Mouse (Mus musculus) cerebellum, adult 9-11 months (tissue): Measurements from ENCODE around the gene Ankrd17.
A peak's percentile ranks its signal among the peaks of the same experiment; 100 is the strongest.

Experiments used
- DNase-seq: peaks from one replicate; pipeline ENCODE4 v3.0.0; 2022

Ankrd17 gene

DNA sequence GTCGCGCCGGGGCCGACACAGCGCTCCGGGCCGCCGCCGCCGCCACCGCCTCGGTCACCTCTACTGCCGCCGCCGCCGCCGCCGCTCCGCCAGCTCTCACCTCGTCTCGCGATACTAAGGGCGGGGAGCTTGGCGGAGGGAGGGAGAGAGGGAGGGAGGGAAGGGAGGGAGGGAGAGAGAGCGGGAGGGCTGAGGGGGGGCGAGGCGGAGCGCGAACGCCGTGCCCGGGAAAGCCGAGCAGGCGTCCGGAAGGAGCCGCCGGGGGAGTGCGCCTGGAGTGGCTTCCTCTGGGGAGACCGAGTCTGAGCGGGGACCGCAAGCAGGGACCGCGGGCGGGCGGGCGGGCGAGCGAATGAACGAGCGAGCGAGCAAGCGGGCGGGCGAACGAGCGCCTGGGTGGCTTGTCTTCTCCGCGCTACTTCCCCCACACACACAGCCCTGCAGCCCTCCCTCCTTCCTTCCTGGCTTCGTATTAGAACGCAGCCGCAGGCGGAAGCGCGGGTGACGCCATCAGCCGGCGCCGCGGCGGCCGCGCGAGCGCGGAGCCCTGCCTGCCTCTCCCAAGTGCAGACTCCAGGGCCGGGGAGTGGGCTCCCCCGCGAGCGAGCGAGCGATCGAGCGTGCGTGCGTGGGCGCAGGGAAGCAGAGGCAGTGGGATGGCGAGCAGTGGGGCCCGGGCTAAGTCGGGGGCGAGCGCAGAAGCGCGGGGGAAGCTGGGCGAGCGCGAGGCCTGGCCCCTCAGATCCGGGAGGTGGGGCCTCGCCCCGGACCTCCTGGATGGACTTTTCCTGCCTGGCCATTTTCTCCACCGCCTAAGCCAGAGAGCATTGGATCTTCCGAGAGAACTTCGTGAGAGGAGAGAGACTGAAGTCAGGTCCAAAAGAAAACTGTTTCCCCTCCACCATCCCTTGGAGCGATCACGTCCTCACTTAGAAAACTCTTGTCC is at the start of gene Ankrd17:
Gene Ankrd17 (minus strand): TSS at position 457 of the 946 bp plus-strand sequence.
- peak; percentile 94 for DNase-seq

DNA sequence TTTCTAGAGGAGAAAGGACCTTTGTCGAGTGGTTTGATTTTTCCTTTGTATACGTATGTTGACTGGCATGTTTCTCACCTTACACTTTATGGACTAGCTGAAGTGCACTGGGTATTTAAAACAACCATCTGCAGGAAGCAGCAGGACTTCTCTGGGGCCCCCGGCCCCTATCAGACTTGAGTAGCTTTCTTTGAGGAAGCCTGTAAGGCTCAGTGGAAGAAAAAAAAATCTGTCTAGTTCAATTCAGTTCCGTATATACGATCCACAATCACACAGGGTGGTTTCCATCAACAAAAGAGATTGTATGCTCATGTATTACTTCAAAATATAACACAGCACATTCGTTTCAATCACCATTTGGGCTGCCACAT is 48.5 kb upstream of the Ankrd17 start:
- DNase-seq: no peak

DNA sequence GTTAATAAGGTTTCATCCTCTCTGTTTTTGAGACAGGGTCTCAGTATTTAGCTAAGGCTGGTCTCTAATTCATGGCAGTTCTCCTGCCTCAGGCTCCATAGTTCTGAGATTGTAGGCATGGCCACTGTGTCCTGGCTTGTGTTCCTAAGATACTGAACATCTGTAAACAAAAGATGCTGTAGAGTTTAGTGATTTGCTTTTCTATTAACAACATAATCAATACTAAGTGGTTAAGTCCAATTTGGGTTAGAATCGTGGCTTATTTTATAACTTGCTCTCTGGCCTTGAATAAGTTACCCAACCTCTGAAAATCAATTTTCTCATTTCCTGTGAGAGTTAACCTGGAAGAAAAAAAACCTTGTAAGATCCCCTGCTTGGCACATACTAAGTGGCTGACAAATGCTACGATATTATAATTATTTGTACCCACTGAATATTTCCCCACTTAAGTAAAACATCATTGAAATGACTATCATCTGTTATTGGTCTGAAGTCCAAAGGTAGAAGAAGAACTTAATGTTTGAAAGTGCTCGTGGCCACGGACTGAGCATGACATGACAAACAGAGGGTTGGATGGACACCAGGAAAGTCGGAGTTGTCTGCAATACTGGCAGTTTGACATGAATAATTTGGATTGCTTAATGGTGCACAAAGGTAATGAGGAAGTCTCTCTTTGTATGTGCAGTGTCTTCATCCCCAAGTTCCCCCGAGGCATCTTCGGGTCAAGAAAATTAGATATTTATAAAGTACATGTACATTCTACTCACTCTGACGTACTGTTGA is 48.0 kb upstream of the Ankrd17 start:
- no peak for DNase-seq

DNA sequence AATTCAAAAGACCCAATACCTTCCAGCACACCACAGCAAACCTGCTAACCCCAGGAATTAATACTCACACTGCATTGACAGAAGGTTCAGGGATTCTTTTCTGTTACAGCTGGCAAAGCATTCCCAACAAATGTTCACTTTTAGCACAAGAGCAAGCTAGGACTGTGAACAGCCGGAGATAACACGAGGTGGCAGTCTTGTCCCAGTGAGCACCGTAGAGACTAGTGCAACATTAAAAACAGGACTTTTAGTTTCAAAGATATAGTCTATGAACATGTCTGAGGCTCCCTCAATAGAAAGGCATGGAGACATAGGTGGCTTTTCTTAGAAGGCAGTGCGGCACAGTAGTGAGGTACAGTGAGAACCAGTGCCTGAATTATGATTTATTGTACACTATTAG is 38.8 kb upstream of the Ankrd17 start:
- no peak for DNase-seq

DNA sequence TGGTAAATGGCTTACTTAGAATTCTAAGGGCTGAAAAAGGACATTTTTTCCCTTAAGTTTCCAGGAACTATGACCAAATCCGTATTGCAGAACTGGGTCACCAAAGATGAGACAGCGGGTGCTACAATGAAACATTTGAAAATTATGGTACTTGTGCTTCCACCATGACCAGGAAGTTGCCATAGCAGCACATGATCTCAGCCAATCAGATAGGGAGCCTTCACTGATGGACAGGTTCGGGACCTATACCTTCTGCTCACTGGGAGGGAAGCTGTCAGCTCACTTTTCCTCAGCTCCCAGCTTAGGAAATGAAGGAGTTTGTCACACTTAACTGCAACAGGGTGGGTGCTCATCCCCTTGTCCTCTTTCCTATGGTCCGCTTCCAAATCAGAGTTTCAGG is 30.4 kb upstream of the Ankrd17 start:
- DNase-seq: no peak

DNA sequence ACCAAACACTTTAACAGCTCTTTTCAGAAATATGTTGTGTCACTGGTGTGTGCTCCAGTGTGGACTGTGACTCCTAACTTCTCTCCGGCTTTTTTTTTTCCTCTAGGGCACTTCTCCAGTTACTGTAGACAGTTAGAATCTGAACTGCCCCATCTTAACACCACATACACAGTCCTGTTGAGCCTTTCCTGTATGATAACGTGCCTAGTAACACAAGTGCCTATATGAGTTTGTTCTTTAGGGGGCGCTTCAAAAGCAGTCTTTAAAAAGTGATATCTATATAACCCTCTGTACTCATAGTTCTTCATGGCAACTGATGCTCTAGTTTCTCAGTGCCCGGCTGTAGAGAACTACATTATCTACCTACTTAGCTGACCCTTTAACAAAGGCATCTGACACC is 27.9 kb upstream of the Ankrd17 start:
- DNase-seq: no peak

DNA sequence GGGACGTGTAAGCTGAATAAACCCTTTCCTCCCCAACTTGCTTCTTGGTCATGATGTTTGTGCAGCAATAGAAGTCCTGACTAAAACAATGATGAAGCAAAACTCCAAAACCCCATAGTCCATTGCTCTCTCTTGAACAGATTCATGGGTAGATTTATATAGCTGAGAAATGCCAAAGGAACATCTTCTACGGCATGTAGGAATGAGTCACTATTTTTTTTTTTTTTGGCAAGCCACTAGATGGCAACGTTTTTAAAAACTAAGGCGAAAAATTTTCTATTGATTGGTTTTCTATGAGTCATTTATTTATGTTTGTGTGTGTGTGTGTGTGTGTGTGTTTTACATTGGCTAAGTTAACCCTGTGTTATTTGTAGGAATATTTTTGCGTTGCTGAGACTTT is 27.4 kb upstream of the Ankrd17 start:
- no peak for DNase-seq

DNA sequence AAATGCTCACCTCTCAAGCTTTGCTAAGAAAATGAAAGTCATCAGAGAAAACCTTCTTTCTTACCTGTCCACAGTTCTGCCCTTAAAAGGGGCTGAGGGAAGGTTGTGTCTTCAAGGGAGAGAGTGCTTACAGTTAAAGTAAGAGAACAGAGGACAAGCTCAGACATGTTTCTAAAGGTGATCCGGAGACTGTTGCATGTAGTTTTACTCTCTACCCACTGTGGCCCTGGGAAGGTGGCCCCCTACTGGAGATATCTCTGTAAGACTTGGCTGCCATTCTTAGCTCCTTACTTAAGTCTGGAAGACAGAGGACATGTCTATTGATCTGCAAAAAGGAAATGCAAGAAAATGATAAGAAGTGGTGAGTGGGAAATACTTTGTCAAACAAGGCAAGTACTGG is 16.7 kb upstream of the Ankrd17 start:
- no peak for DNase-seq

DNA sequence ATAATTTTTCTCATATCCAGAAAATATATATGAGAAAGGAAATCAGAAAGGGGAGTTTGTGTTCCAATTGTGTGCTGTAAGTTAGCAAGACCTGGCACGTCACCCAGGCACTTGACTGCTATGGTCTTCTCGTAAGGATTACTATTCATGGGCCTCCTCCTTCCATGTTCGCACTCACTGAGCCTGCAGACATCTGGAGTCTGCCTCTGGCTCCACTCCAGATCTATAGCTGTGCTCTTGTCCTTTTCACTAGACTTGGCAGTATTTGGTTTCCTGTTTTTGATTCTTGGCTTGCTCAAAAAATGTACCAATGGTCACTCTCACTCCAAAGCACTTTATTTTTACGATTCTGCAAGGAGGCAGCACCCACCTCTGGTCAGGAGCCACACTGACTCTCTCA is 15.1 kb upstream of the Ankrd17 start:
- DNase-seq: no peak

DNA sequence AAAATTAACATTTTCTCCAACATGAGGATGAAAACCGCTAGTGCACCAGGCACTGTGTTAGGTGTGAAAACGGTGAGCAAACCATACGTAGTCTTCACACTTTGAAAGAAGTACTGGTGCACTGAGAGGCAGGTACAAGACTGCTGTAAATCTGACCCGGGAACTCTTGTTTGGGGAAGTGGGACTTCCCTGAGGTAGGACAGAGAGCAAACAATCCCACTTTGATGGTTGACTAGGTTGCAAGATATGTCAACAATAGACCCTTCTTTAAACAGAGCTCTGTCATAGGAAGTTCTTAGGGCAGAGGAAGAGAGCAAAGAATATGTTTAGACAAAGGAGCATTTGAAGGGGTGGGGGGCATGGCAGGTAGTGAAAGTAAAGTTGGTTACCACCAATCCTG is 7.3 kb upstream of the Ankrd17 start:
- no peak for DNase-seq

DNA sequence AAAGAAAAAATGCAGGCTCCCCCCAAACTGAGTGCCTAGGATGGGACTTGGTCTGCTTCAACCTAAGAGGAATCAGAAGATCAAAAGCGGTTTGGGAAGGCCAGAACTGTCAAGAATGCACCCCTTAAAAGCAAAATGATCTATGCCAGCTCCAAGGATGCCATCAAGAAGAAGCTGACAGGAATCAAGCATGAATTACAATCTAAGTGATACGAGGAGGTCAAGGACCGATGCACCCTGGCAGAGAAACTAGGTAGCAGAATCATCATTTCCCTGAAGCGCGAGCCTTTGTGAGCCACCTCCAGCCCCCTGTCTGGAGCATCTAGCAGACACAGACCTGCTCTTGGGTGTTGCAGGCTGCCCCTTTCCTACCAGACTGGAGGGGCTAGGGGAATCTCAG is 4.0 kb upstream of the Ankrd17 start:
- no peak for DNase-seq

DNA sequence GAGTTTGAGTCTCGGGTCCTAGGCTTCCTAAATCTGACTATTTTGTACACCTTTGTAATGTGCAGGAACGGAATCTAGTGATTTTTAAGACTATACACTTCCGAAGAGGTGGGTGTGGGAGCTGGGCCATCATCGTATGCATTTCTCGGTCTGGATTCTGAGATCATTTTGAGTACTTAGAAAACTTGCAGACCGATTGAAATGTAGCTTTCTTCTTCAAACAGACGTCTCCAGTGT is 608 bp upstream of the Ankrd17 start, which contains the start of gene Gm9958:
Gene Gm9958 (plus strand): TSS at position 138 of the 237 bp plus-strand sequence.
- peak; percentile 47 for DNase-seq

DNA sequence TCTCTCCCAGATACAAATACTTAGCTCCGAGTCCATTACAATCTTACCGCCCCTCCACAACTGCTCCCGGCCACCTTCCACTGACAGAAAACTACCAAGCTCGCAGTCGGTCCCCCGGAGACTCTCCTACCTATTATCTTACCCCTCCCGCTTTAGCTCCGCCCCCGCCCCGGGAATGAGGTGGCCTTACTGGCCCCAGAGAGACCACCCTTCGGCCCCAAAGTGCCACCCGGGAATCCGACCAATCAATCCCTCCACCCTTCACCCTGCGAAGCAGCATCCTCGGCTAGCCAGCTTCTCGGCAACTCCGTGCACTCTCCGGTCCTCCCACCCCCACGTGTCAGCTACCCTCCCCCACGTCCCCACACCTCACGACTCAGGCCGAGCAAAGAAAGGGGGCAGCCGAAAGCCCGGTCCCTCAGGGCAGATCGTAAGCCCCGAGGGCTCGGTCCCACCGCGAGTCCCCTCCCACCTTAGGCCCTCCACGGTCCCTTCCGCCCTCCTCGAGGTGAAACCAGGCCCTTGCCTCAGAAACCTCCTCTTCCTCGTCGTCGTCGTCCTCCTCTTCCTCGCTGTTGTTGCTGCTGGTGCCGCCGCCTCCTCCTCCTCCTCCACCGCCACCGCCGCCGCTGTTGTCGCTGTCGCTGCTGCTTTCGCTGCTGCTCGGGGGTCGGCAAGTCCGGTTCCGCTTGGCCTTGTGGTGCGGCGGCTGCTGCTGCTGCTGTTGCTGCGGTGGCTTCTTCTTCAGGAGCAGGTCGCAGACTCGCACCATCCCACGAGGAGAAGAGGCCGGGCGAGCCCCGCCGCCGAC is 1.0 kb downstream of the Ankrd17 start:
- DNase-seq: peak; percentile 79

DNA sequence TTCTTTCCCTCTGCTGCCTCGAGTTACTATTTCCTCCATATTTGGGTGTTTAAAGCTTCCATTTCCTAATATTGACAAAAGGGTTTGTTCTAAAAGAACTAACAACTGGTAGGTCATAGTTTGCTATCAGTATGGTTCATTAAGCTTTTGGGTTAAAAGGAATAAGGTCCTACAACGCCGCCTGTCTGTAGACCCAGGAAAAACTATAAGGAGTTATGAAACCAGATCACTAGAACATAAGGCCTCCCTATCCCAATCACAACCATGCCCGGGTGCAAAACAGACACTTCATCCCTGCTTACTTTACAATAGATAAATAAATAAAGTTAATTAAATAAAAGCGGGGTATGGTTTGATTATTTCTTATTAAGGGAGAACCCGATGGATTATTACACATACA is 1.9 kb downstream of the Ankrd17 start:
- peak; percentile 76 for DNase-seq

DNA sequence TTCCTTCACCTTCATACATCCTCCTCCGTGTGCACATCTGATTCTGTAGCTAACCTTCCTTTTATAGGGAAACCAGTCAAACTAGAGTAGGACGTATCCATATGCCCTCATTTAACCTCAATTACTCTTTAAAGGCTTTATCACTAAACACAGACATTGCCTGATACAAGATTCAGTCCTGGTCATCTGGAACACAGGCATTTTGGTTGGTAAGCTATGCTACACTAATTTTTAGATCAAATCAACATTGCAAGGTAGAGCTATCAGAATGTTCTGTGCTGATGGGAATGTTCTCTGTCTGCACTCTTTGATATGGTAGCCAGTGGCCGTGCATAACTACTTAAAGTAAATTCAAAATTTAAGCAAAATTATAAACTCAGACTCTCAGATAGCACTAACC is 10.6 kb downstream of the Ankrd17 start:
- no peak for DNase-seq

DNA sequence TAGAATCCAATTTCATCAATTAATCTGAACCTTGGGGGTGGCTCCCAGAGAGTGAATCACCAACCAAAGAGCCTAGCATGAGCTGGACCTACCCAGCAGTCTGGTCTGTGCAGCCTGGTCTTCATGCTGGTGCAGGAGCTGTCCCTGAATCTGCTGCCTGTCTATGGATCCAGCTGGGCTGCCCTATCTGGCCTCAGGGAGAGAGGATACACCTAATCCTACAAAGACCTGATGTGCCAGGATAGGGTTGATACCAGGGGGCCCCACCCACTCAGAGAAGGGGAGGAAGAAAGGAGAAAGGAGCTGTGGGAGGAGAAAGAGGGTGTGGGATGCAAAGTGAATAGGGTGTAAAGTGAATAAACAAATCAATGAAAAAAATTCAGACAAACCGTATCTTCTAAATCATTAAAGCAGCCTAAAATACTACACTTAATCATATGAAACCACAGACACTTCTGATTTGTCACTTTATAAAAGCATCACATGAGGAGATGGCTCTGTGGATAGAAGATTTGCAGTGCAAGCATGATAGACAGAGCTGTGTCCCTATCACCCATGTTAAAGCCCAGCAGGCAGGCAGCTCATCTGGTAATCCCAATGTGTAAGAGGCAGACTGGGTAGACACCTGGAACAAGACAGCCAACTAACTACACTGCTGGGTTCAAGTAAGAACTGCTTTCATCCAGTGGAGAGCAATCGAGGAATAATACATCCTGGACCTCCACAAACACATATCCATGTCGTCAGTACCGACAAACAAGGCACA is 12.6 kb downstream of the Ankrd17 start:
- no peak for DNase-seq

DNA sequence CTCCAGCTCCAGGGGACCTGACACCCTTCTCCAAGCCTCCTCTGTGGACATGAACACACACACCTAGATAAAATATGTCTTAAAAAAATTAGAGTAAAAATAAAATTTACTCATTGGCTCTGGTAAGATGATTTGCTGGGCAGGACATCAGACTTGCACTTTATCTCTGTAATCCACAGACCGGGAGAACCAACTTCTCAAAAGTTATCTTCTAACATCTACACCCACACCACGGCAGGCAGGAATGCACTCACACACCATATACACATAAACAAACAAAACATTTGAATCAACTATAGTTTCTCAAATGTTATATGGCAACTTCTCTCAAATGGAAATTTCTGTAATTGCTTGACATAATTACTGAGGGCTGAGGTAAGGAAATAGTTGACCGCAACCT is 19.5 kb downstream of the Ankrd17 start:
- DNase-seq: no peak

DNA sequence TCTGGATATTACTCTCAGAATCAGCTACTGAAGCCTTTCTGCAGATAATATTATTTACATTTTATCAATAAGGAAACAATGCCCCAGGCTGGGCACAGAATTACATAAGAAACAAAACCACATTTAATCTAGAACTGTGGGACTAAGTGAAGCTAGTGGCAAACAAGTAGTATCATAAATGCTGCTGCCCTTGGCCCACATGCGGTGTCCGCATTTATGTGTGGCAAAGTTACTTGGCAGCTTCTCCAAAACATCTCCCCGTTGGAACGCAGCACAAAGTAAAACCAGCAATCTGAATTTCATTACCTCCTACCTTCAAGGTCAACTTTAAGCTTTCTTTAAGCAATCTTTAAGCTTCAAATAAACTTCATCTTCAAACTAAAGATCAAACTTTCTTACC is 25.5 kb downstream of the Ankrd17 start:
- DNase-seq: no peak

DNA sequence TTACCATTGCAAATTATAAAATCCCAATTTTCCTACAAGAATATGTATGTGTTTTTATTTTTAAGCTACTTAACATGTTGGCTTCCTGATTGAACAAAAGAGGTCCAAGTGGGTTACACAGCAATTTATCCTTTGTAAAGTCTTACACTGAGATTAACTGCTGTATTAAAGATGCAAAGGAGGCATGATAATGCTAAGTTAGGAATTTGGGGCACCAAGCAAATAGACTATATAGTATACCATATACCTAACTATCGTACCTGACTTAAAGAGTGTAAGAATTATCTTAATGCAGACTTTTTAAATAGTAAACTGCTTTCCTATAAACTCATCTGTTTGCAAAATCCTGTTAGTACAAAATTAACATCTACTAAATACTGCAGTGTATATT is 26.4 kb downstream of the Ankrd17 start:
- no peak for DNase-seq

DNA sequence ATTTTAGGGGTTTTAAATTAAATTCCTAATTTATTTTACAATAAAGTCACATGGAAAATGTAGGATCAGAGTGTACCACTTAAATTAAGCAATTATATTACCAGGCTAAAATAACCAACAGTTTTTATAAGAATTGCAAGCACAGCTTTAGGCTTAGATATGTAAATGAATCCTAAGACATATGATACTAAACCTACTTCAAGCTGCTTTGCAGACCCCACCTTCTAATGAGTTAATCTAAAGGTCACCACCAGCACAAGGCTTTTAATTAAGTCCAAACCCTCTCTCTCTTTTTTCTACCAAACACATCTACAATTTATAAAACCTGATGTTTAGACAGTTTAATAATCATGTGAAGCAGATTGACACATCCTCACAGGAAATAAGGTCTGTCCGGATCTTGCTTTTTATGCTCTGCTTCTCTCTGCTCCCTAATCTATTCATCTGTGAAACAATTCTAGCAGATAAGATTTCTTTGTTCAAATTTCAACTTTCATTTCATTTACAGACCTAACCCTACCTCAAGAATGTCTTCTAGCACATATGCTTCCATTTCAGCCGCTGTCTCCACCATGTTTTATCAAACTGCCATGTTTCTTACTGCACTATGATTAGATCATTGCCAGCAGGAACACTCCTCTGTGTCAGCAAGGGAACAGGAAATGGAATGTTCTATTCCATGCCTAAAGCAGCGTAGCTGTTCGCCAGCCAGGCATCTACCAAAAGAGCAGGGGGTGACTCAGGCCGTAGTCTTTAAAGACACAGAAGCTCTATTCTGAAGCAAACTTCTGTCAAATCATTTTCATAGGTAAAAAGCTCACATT is 27.0 kb downstream of the Ankrd17 start:
- peak; percentile 68 for DNase-seq

DNA sequence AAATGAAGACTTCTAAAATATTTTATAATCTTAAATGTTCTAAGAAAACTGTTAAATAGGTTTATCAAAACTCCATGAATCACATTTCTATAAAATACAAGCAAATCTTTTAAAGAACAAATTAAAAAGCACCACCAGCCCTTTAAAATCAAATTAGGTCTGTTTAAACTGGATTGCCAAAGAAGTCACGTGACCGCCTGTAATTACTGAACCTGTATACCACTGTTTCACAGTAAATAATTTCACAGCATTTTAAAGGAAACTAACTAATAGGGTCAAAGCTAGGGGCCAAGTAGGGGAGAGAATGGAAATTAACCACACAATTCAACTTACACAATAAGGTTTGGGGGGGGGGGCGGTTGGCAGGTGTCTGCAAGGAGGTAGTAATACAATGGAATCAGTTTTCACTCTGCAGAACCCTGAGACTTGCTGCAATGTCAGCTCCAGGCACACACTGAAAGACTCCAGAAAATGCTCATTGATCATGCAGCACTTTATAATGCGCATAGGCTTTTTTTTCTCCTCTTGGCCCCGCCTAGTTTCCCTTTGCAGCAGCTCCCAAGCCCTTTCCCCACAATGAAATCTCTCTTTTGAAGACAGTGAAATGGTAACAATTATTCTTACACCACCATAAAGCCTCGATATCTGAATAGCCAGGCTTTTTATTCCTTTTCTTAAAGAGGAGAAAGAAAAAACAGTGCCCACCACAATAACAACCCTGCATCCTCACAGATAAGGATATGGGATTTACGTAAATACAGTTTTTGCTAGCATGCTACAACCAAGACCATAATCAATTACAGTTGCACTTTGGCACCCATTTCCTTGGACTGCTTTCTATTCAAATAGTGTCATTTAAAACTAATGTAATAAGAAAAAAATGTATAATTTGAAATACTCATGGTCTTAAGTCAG is 27.9 kb downstream of the Ankrd17 start:
- DNase-seq: no peak
